Mouse (Mus musculus): ENCODE results near the gene Gm21977. TPM values are rescaled to one million over a fixed set of nuclear protein-coding genes. Genes with fewer than 3 reads are reported as not detected.
"Not testable (repeated sequence)": the region's sequence is repeated elsewhere in the genome, so short reads cannot be mapped to it uniquely, and the experiment has no call there.

The Gm21977 gene
- total RNA-seq (2014; fragmentation: Nextera tagmentation) (not detected in 2 replicates), total RNA-seq (2017) (not detected in 2 replicates)

DNA sequence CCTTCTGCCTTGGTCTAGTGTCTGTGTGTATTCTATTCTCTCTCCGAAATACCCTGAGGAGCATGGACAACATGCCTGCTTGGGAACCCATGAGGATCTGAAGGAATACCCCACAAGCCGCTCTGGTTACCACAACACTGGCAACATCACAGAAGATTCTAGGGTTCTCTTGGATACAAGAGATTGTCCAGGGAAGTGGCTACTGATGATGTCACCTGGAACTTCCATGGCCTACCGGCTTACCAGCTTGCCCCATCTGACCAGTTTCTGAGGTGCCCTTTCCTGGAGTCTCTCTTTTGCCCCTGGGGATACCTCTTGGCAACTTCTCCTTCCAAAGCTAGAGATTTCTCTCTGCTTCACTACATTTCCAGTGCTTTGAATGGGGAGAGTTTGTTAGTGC, at the start of gene Gm21977:
Gene Gm21977 (minus strand): TSS at position 101 of the 400 bp plus-strand sequence.
- ATAC-seq (replicated peaks; ENCODE audit: low FRiP score, low TSS enrichment, poor library complexity, severe bottlenecking) = not testable (repeated sequence)

Other genes with a start within 250 kb of the Gm21977 start
- not detected in 2 replicates for gene Gm3633, start 211.6 kb downstream of the Gm21977 start, total RNA-seq (2014; fragmentation: Nextera tagmentation)
- gene Gm3633, start 211.6 kb downstream of the Gm21977 start, total RNA-seq (2017) = not detected in 2 replicates
- gene Gm10378, start 197.5 kb downstream of the Gm21977 start, total RNA-seq (2014; fragmentation: Nextera tagmentation) = not detected in 2 replicates
- not detected in 2 replicates for gene Gm10378, start 197.5 kb downstream of the Gm21977 start, total RNA-seq (2017)
- not detected in 2 replicates for gene Gm3015, start 84.7 kb downstream of the Gm21977 start, total RNA-seq (2014; fragmentation: Nextera tagmentation)
- gene Gm3015, start 84.7 kb downstream of the Gm21977 start, total RNA-seq (2017) = not detected in 2 replicates
- not detected in 2 replicates for gene Gm10377, start 55.5 kb downstream of the Gm21977 start, total RNA-seq (2014; fragmentation: Nextera tagmentation)
- gene Gm10377, start 55.5 kb downstream of the Gm21977 start, total RNA-seq (2017) = not detected in 2 replicates
- gene Gm8082, start 140.1 kb upstream of the Gm21977 start, total RNA-seq (2014; fragmentation: Nextera tagmentation) = not detected in 2 replicates
- not detected in 2 replicates for gene Gm8082, start 140.1 kb upstream of the Gm21977 start, total RNA-seq (2017)
- gene Gm10376, start 162.2 kb upstream of the Gm21977 start, total RNA-seq (2014; fragmentation: Nextera tagmentation) = not detected in 2 replicates
- not detected in 2 replicates for gene Gm10376, start 162.2 kb upstream of the Gm21977 start, total RNA-seq (2017)
- gene Gm8094, start 223.2 kb upstream of the Gm21977 start, total RNA-seq (2014; fragmentation: Nextera tagmentation) = not detected in 2 replicates
- gene Gm8094, start 223.2 kb upstream of the Gm21977 start, total RNA-seq (2017) = not detected in 2 replicates
- not detected in 2 replicates for gene Gm8104, start 247.1 kb upstream of the Gm21977 start, total RNA-seq (2014; fragmentation: Nextera tagmentation)
- gene Gm8104, start 247.1 kb upstream of the Gm21977 start, total RNA-seq (2017) = not detected in 2 replicates